Mouse (Mus musculus) lung, adult 2 months (tissue): Measurements from ENCODE around the gene Zfp932.
"Not testable (repeated sequence)": the region's sequence is repeated elsewhere in the genome, so short reads cannot be mapped to it uniquely, and the experiment has no call there.

Source experiments
- CTCF ChIP-seq: fragments of 200-500 bp; IDR thresholded peaks from 2 replicates; pipeline ENCODE4 v1.5.1; 2011; ENCODE audit warnings: mild to moderate bottlenecking, low read length, control low read depth; ENCODE audit not compliant: insufficient read depth
- POLR2A ChIP-seq: fragments of 200-500 bp; IDR thresholded peaks from 2 replicates; pipeline ENCODE4 v1.6.1; 2011; ENCODE audit warnings: low read depth, mild to moderate bottlenecking, control low read depth, low read length, borderline replicate concordance; ENCODE audit errors: extremely low read depth

GRCm38 (mm10) chr5:109995461-109995860, 860 bp upstream of the Zfp932 start:
- TF ChIP-seq POLR2A, CTCF: not testable (repeated sequence)
